Mouse (Mus musculus) midbrain, postnatal 0 days (tissue): ENCODE data around the gene Hist1h4f. TPM values are rescaled to one million over a fixed set of nuclear protein-coding genes. Genes with fewer than 3 reads are reported as not detected.
A peak's percentile ranks its signal among the peaks of the same experiment; 100 is the strongest.
"Not testable (repeated sequence)": the region's sequence is repeated elsewhere in the genome, so short reads cannot be mapped to it uniquely, and the experiment has no call there.

Experiments used
- ATAC-seq: fragments of 200-750 bp; cut with Nextera tagmentation; 2 replicates; pipeline ENCODE4 v1.8.0; 2017; ENCODE audit warnings: moderate number of reproducible peaks, mild to moderate bottlenecking, moderate TSS enrichment, moderate library complexity; ENCODE audit not compliant: low FRiP score
- DNase-seq: peaks from one replicate; pipeline ENCODE4 v3.0.0-alpha.2; 2015; ENCODE audit warnings: low spot score
- H3K27ac ChIP-seq: fragments of 300-500 bp; sonication (generic); 2 replicates; pipeline ENCODE4 v1.5.1; 2014; ENCODE audit warnings: low read depth, mild to moderate bottlenecking, low read length, mixed read lengths
- H3K27me3 ChIP-seq: fragments of 300-500 bp; sonication (generic); 2 replicates; pipeline ENCODE4 v1.6.1; 2014; ENCODE audit warnings: low read length, control low read depth, mixed read lengths; ENCODE audit not compliant: insufficient read depth
- H3K36me3 ChIP-seq: fragments of 300-500 bp; sonication (generic); 2 replicates; pipeline ENCODE4 v1.6.1; 2014; ENCODE audit warnings: low read length, control low read depth, mixed read lengths; ENCODE audit not compliant: insufficient read depth
- H3K4me1 ChIP-seq: fragments of 300-500 bp; sonication (generic); 2 replicates; pipeline ENCODE4 v1.6.1; 2014; ENCODE audit warnings: mild to moderate bottlenecking, control low read depth, antibody characterized with exemption, low read length, mixed read lengths; ENCODE audit not compliant: insufficient read depth
- H3K4me2 ChIP-seq: fragments of 300-500 bp; sonication (generic); 2 replicates; pipeline ENCODE4 v1.6.1; 2014; ENCODE audit warnings: low read depth, mild to moderate bottlenecking, low read length, mixed read lengths; ENCODE audit not compliant: poor library complexity, severe bottlenecking
- H3K4me3 ChIP-seq: fragments of 300-500 bp; sonication (generic); 2 replicates; pipeline ENCODE4 v1.5.1; 2014; ENCODE audit warnings: low read depth, mild to moderate bottlenecking, low read length, moderate library complexity
- H3K9ac ChIP-seq: fragments of 300-500 bp; sonication (generic); replicated peaks from 2 replicates; pipeline ENCODE4 v1.6.1; 2014; ENCODE audit warnings: mild to moderate bottlenecking, low read length, moderate library complexity, mixed read lengths; ENCODE audit not compliant: poor library complexity, severe bottlenecking
- H3K9me3 ChIP-seq: fragments of 300-500 bp; sonication (generic); 2 replicates; pipeline ENCODE4 v1.6.1; 2016; ENCODE audit warnings: low read length, control low read depth
- CTCF ChIP-seq: IDR thresholded peaks from 2 replicates; pipeline ENCODE4 v1.5.1; 2016; ENCODE audit warnings: antibody characterized with exemption, mild to moderate bottlenecking
- WGBS: fragments of 180-500 bp; shearing (Covaris S2); extraction: QIAGEN DNeasy Blood & Tissue Kit; methylation state at CpG from one replicate; pipeline ENCODE4 v1.1.7; 2014; 5-methylcytosine and 5-hydroxymethylcytosine counted together
- polyA plus RNA-seq: library from polyadenylated mRNA; unstranded; fragments of >200 nt; fragmentation: Nextera tagmentation; extraction: Ambion mirVana; gene quantifications from 2 replicates; pipeline ENCODE4 v1.2.1, GENCODE M21; 2015
- total RNA-seq: library from RNA; depleted of rRNA; stranded (reverse); fragments of >200 nt; gene quantifications from 2 replicates; pipeline ENCODE4 v1.2.3, GENCODE M21; 2014

Hist1h4f gene
- total and polyA plus RNA-seq, 2 experiments from 2014 or later = 753 TPM; not detected in 1

DNA sequence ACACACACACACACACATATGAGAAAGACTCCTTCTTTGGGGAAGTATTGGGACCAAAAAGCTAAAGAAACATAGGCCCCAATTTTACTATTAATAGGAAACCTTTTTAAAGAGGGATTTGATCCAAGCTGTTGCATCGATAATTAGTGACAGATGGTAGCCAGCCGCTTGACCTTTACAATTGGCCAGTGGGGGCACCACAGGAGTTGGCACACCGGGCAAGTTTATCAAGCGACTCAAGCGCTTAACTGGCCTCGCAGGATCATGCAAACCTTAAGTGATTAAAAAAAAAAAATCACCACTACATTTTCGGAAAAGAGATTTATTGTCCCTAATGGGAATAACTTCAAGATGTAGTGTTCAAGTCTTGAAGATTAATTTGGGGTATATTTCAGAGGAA is 41.2 kb upstream of the Hist1h4f start:
- Histone ChIP-seq H3K9me3 (no peaks in the 10 kb centered on the region), H3K36me3 (no peaks in the 10 kb centered on the region), H3K4me2 (no peak overlapping the region), H3K4me1 (no peaks in the 10 kb centered on the region), H3K4me3 (no peak overlapping the region), H3K27ac (no peak overlapping the region), H3K9ac (no peak overlapping the region), H3K27me3 (no peaks in the 10 kb centered on the region)
- TF ChIP-seq CTCF = no peak
- ATAC-seq = no peak
- 88% methylated on average over 7 of the region's 7 CpGs for WGBS
- no peak for DNase-seq

DNA sequence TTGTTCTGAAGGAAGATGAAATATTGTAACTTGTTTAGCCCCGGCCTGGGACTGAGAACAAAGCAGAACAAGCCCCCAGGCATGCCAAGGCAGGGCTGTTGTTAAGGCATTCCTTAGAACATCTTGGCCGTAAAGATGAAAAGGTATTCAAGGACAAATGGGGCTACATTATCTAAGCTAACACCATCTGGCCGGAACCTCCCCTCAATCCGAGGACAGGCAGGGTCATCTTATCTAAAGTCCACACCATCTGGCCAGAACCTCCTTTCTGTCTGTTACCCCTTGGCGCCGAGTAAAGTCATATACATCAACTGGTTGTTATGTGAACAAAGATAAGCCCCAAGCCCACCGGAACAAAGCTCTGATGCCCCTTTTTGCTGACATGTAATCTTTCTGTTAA is 40.4 kb upstream of the Hist1h4f start:
- not testable (repeated sequence) for H3K27me3 ChIP-seq

DNA sequence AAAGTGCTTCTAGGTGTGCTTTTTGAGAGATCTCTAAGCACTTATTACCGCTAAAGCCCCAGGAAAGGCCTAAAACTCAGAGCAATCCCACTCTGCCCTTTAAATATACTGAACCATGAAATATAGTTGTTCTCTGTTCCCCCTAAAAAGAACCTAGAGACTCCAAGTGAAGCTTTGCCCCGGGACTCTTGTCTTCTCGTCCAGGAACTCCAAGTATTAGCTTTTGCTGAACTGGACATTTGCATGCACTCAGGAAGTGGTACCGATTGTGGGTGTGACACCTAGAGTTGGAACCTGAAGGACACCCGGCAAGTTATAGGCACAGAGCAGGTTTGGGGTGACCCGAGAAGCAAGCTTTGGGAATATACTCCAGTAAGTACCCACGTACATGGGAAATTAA is 39.8 kb upstream of the Hist1h4f start:
- Histone ChIP-seq H3K9ac (no peak overlapping the region), H3K9me3 (no peaks in the 10 kb centered on the region), H3K27me3 (no peaks in the 10 kb centered on the region), H3K4me3 (no peak overlapping the region), H3K4me2 (no peak overlapping the region), H3K36me3 (no peaks in the 10 kb centered on the region), H3K4me1 (no peaks in the 10 kb centered on the region), H3K27ac (no peak overlapping the region)
- no peak for TF ChIP-seq CTCF
- no peak for ATAC-seq
- WGBS = 93% methylated on average over 7 of the region's 7 CpGs
- no peak for DNase-seq

More for the DNA sequence above, 40.4 kb upstream of the Hist1h4f start:
- not testable (repeated sequence) for H3K36me3 ChIP-seq, DNase-seq, H3K9ac ChIP-seq, H3K27ac ChIP-seq, ATAC-seq, H3K4me2 ChIP-seq, H3K4me1 ChIP-seq, H3K4me3 ChIP-seq, H3K9me3 ChIP-seq
- WGBS = 94% methylated on average over 7 of the region's 7 CpGs

DNA sequence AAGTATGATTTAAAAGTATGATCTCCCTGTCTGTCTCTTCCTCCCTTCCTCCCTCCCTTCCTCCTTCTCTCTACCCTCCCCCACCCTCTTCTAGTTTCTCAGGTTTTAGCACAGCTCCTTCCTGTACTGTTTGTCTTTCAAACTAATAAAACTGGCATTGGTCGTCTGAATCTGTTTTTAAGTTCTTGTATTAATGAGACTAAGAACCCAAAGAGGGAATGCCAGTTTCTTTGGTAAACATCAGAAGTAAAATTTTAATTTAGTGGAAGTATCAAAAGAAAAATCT is 35.4 kb upstream of the Hist1h4f start:
- no peak for TF ChIP-seq CTCF
- peaks cover 1% of the 10 kb centered on the region; the same call in 1 of the 2 replicates for H3K4me1 ChIP-seq
- WGBS = 3% methylated on average over 1 of the region's 1 CpGs
- H3K4me3 ChIP-seq = peak overlapping the region; percentile 47
- no peaks in the 10 kb centered on the region for H3K36me3 ChIP-seq
- H3K27ac ChIP-seq = no peak overlapping the region
- H3K9me3 ChIP-seq = no peaks in the 10 kb centered on the region
- no peak for ATAC-seq
- H3K9ac ChIP-seq = no peak overlapping the region; the same call in 1 of the 2 replicates
- DNase-seq = no peak
- H3K4me2 ChIP-seq = peak overlapping the region; percentile 85
- no peaks in the 10 kb centered on the region for H3K27me3 ChIP-seq

DNA sequence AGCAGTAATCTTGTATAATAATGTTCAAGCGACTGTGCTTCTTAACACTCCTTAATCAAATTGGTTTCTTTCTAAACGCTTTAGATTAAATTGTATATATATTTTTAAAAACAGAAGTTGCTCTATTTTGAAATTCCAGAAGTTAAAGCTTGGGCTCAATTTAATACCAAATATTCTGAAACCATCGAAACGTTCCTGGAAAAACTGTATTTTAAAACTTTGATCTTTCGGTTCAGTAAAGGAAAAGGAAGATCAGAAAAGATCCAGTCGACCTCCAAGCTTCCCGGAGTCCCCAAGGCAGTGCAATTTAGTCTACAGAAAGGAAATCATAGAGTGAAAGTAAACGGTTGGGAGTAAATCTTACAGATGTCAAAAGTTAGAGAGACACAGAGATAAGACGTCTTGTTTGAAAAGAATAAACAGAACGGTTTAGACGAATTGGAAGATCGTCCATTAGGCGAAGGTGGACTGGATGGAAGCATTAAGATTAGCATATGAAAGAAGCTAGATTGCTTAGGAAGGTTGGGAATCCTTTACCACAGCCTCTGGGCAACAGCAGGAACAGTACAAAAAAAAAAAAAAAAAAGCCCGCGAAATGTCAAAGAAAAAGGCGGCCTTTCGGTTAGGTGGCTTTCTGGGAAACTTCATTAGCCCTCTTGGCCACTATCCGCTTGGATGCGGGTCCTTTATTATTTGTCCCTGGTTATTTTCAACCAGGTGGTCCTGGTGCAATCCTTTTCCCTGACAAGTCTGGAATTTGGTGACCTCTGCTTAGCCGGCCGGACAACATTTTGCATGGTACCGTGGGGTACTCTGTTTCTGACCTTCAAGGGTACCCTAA is 34.9 kb upstream of the Hist1h4f start:
- Histone ChIP-seq H3K4me3 (peak overlapping the region; percentile 47), H3K9ac (peak overlapping the region; percentile 19; the same call in 1 of the 2 replicates), H3K36me3 (no peaks in the 10 kb centered on the region), H3K27ac (peak overlapping the region; percentile 63), H3K4me2 (peak overlapping the region; percentile 85), H3K4me1 (peaks cover 3% of the 10 kb centered on the region; the same call in 1 of the 2 replicates), H3K9me3 (no peaks in the 10 kb centered on the region), H3K27me3 (no peaks in the 10 kb centered on the region)
- no peak for ATAC-seq
- no peak for DNase-seq
- TF ChIP-seq CTCF = no peak
- 1% methylated on average over 22 of the region's 22 CpGs for WGBS

DNA sequence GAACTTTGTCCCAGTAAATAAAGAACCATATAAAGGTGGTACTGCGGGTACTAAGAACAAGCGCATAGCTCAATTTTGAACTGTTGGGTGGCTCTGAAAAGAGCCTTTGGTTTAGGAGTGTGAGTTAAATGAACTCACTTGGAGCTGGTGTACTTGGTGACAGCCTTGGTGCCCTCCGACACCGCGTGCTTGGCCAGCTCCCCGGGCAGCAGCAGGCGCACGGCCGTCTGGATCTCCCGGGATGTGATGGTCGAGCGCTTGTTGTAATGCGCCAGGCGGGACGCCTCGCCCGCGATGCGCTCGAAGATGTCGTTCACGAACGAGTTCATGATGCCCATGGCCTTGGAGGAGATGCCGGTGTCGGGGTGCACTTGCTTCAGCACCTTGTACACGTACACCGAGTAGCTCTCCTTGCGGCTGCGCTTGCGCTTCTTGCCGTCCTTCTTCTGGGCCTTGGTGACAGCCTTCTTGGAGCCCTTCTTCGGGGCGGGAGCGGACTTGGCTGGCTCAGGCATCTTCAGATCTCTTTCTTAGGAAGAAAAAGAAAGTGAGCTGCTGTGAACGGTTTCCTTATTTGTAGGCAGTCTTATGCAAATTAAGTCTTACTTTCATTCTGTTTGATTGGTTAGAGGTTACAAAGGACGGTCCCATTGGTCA is 34.1 kb upstream of the Hist1h4f start:
- not testable (repeated sequence) for H3K27me3 ChIP-seq, H3K4me1 ChIP-seq, H3K36me3 ChIP-seq, H3K9me3 ChIP-seq
- Histone ChIP-seq H3K27ac (peak overlapping the region; percentile 79), H3K4me2 (peak overlapping the region; percentile 85), H3K4me3 (peak overlapping the region; percentile 47), H3K9ac (peak overlapping the region; percentile 64)
- peak; percentile 89 for ATAC-seq
- under 1% methylated on average over 17 of the region's 36 CpGs for WGBS
- peak; percentile 94 for DNase-seq
